Mouse (Mus musculus) liver, adult 2 months (tissue): ENCODE results near the gene Cd34. TPM values are rescaled to one million over a fixed set of nuclear protein-coding genes. Genes with fewer than 3 reads are reported as not detected.

Experiments used
- DNase-seq: peaks from one replicate; pipeline ENCODE4 v3.0.0-alpha.2; 2011; ENCODE audit warnings: low read depth, low spot score; ENCODE audit errors: extremely low read depth
- H3K27ac ChIP-seq: fragments of 200-500 bp; replicated peaks from 2 replicates; pipeline ENCODE4 v1.5.1; 2012; ENCODE audit warnings: low read depth, mild to moderate bottlenecking, control low read depth, inconsistent platforms, low read length; ENCODE audit not compliant: insufficient read depth
- H3K27me3 ChIP-seq: fragments of 200-500 bp; 2 replicates; pipeline ENCODE4 v1.6.1; 2012; ENCODE audit warnings: mild to moderate bottlenecking, moderate library complexity, low read length, inconsistent platforms; ENCODE audit not compliant: control insufficient read depth, insufficient read depth
- H3K36me3 ChIP-seq: fragments of 200-500 bp; 2 replicates; pipeline ENCODE4 v1.6.1; 2012; ENCODE audit warnings: low read length, inconsistent platforms; ENCODE audit not compliant: control insufficient read depth, insufficient read depth
- H3K4me1 ChIP-seq: fragments of 200-500 bp; 2 replicates; pipeline ENCODE4 v1.6.1; 2011; ENCODE audit warnings: low read length; ENCODE audit not compliant: control insufficient read depth, insufficient read depth
- H3K4me3 ChIP-seq: fragments of 200-500 bp; 2 replicates; pipeline ENCODE4 v1.5.1; 2011; ENCODE audit warnings: low read depth, mild to moderate bottlenecking, control low read depth, low read length, moderate library complexity; ENCODE audit not compliant: insufficient read depth
- H3K79me2 ChIP-seq: fragments of 200-500 bp; 2 replicates; pipeline ENCODE4 v1.6.1; 2012; ENCODE audit warnings: inconsistent platforms, mild to moderate bottlenecking, low read length, moderate library complexity; ENCODE audit not compliant: control insufficient read depth, insufficient read depth
- H3K9ac ChIP-seq: fragments of 200-500 bp; 2 replicates; pipeline ENCODE4 v1.6.1; 2012; ENCODE audit warnings: low read depth, mild to moderate bottlenecking, control low read depth, inconsistent platforms, low read length
- CTCF ChIP-seq: fragments of 200-500 bp; IDR thresholded peaks from 2 replicates; pipeline ENCODE4 v1.5.1; 2011; ENCODE audit warnings: low read depth, low read length, control low read depth
- POLR2A ChIP-seq: fragments of 200-500 bp; IDR thresholded peaks from 2 replicates; pipeline ENCODE4 v1.6.1; 2011; ENCODE audit warnings: low read length, control low read depth; ENCODE audit not compliant: insufficient read depth; ENCODE audit errors: extremely low read depth
- WGBS: fragments of 180-500 bp; shearing (Covaris S2); methylation state at CpG from one replicate; pipeline ENCODE4 v1.1.7; 2018; 5-methylcytosine and 5-hydroxymethylcytosine counted together
- polyA plus RNA-seq: library from polyadenylated mRNA; depleted of rRNA; stranded (reverse); fragments of >200 nt; gene quantifications from 2 replicates; pipeline ENCODE4 v1.2.3, GENCODE M21; 2012
- total RNA-seq: library from RNA; depleted of rRNA; stranded (reverse); fragments of >200 nt; gene quantifications from 2 replicates; pipeline ENCODE4 v1.2.3, GENCODE M21; 2014

Gene Cd34
- total and polyA plus RNA-seq, 2 experiments: 0.72 to 1.7 TPM

DNA sequence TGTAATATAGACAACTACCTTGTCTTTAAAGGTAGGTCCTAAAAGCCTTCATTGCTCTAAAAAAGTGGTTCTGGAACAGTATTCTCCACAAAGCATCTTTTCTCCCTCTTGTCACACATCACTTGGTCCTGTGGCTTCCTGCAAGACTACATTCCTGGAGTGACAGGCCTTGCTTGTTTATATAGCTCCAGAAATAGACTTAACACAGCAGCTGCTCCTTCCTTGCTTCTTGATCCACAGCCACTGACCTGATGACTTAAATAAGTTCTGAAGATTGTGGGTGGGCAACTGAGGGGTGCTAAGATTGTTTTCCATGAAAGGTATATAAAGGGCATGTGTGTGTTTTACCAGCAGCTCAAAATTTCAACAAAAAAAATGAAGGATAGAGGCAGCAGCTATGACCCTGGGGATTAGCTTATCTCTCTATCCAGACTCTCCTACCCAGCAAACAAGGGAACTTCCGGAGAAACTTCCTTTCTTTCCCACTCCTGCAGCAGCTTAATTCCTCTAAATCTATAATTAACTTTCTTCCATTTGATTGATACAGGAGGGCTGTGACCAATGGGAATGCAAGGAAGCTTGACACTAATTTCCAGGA, 12.8 kb upstream of the Cd34 start:
- Histone ChIP-seq H3K79me2 (no peaks in the 10 kb centered on the region), H3K4me3 (no peak overlapping the region), H3K4me1 (no peaks in the 10 kb centered on the region), H3K9ac (no peak overlapping the region), H3K27me3 (no peaks in the 10 kb centered on the region), H3K36me3 (no peaks in the 10 kb centered on the region), H3K27ac (no peak overlapping the region)
- DNase-seq: peak; percentile 5
- TF ChIP-seq CTCF (no peak), POLR2A (no peak)
- 75% methylated on average over 1 of the region's 1 CpGs for WGBS

DNA sequence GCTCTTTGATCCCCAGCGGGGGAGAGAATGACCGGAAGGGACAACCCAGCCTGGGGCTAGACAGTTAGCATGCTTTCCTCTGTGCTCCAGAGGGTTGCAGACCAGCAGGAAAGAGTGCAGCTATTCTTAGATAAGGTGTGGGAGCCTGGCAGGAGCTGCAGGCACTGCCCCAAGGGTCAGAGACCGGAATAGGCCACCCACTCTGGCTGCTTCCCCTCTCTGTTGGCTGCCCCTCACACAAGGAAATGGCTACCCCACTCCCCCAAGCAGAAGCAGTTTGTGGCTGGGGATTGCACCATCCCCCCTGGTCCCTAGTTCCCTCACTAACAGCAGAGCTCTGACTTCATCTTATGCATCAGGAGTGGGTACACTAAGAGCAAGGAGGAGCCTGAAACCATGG, 10.7 kb upstream of the Cd34 start:
- WGBS: 58% methylated on average over 3 of the region's 3 CpGs
- Histone ChIP-seq H3K4me3 (no peak overlapping the region), H3K36me3 (no peaks in the 10 kb centered on the region), H3K79me2 (no peaks in the 10 kb centered on the region), H3K4me1 (no peaks in the 10 kb centered on the region), H3K27ac (no peak overlapping the region), H3K9ac (no peak overlapping the region), H3K27me3 (no peaks in the 10 kb centered on the region)
- DNase-seq: peak; percentile 5
- TF ChIP-seq POLR2A (no peak), CTCF (no peak)

DNA sequence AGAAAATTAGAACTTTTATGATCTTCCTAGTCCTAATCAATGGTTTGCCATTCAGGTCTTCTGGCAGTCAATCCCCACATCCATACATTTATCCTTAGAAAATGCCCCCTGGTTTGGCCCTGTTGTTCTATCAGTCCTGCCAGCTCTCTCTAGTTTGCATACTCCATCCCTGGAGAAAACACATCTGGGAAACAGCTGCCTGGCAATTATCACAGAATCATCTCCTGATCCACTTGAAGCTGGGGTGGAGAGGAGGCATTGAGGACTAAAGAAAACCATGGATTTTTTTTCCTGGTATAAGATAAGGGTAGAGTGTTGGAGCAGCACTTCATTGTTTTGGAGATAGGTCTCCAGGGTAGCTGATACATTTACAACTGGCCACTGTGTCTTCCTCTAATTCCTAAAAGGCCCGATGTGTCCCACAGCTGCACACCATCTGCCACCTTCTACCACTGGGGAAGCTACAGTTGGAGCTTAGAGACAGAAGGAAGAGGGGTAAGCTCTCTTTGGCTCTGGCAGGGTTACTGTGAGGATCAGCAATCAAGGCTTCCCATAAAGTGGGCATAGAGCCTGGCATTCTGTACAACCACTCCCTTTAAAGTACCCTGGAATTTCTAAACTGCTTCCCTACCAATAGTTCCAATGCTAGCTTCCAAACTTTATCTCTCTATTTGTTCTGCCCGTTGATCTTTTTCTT, 9.2 kb upstream of the Cd34 start:
- no peak overlapping the region for H3K4me3 ChIP-seq
- no peak overlapping the region for H3K9ac ChIP-seq
- no peaks in the 10 kb centered on the region for H3K36me3 ChIP-seq
- H3K27me3 ChIP-seq: no peaks in the 10 kb centered on the region
- no peaks in the 10 kb centered on the region for H3K79me2 ChIP-seq
- H3K4me1 ChIP-seq: no peaks in the 10 kb centered on the region
- DNase-seq: no peak
- H3K27ac ChIP-seq: no peak overlapping the region
- TF ChIP-seq CTCF (no peak), POLR2A (no peak)
- WGBS: 67% methylated on average over 2 of the region's 2 CpGs

DNA sequence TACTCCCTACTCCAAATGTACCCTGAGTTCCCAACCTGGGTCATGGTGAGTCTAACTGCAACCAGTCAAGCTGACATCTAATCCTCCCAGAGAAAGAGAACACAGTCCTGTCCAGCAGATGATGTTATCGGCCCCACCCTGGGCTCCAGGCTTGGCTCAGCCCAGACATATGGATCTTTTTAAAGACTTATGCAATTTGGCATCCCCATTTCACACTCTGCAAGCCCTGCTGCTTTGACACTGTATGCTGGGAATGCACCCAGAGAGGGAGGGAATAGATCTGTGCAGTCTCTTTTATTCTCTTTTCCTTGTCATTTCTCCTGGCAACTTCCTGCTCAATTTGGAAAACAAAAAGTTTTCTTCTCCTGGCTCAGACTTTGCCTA, 8.7 kb upstream of the Cd34 start:
- WGBS: 76% methylated on average over 1 of the region's 1 CpGs
- no peak overlapping the region for H3K27ac ChIP-seq
- H3K79me2 ChIP-seq: no peaks in the 10 kb centered on the region
- H3K4me1 ChIP-seq: no peaks in the 10 kb centered on the region
- no peak overlapping the region for H3K9ac ChIP-seq
- H3K4me3 ChIP-seq: no peak overlapping the region
- DNase-seq: no peak
- H3K36me3 ChIP-seq: no peaks in the 10 kb centered on the region
- TF ChIP-seq POLR2A: no peak
- no peak for TF ChIP-seq CTCF
- H3K27me3 ChIP-seq: no peaks in the 10 kb centered on the region

DNA sequence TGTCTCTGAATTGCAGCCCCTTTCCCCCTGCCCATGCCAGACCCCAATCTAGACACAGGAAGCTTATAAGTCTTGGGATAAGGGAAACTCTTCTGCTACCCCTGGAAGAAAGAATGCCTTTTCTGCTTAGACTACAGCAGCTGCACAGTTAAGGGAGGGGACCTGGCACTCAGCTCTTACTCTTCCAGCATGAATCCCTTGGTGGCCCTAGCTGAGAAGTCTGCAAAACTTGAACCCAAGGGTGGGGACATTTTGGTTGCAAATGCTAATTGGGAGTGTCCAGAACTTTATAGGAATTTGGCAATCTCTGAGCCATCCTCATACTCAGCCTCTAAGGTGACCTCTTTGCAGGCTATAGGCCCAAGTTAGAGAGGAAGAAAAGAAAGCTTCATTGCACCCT, 7.9 kb upstream of the Cd34 start:
- Histone ChIP-seq H3K9ac (no peak overlapping the region), H3K27ac (no peak overlapping the region), H3K4me1 (no peaks in the 10 kb centered on the region), H3K4me3 (no peak overlapping the region), H3K36me3 (no peaks in the 10 kb centered on the region), H3K27me3 (no peaks in the 10 kb centered on the region), H3K79me2 (no peaks in the 10 kb centered on the region)
- no peak for DNase-seq
- no peak for TF ChIP-seq CTCF
- no peak for TF ChIP-seq POLR2A

DNA sequence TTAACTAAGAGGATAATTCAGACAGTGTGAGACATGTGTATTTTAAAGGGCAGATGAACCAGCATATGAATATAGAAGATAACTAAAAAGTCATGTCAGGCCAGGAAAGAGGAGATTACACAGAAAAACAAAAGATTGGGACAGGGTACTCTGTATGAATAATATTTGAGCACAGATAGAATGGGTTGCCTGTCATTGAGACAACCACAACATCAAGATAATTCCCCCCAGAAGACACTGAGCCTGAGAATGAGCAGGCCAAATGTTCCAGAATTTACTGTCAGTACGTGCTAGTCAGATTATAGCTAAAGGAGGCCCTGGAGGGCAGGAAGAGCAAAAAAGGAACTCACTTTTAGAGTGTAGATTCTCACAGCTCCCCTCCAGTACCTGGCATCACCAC, 3.3 kb upstream of the Cd34 start:
- Histone ChIP-seq H3K9ac (no peak overlapping the region), H3K36me3 (no peaks in the 10 kb centered on the region), H3K27ac (no peak overlapping the region), H3K27me3 (peaks cover 5% of the 10 kb centered on the region; the same call in 1 of the 2 replicates), H3K4me1 (no peaks in the 10 kb centered on the region), H3K4me3 (no peak overlapping the region), H3K79me2 (no peaks in the 10 kb centered on the region)
- TF ChIP-seq CTCF (no peak), POLR2A (no peak)
- no peak for DNase-seq
- WGBS: 52% methylated on average over 1 of the region's 1 CpGs
